11 mouse cellular contexts compared by ENCODE assay signal in the genomic region with DNA sequence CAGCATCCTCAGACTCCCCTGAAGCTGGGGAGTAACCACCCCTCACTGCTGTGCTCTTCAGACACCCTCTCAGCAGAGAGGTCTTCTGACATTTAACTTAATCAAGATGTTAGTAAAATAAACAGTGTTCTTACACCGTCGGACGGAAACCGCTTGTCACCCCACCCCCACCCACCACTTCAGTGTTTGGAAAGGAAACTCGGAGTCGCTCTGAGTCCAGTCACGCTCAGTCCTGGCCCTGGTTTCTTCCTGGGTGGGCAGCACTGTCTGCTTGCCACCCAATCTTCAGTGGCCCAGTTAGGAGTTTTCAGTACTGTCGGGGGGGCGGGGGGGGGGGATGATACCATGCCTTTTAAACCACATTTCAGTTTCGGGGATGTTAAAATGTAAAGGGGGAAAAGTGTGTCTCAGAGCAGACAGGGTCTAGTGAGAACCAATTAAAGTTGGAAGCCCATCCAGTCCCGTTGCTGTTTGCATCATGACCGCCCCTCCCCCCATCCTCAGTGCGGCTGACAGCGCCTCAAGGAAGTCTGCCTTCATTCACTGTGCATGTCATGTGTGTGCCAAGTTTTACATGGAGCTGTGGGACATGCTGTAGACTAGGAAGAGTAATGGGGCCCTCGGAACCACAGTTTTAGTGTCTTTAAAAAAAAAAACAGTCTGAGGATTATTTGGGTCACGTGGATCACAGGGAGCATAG.
DNase-seq lines count a peak whose midpoint lies in the region; ATAC-seq and TF ChIP-seq lines count a peak whose summit lies in the region.
"Had no signal": no experiment of that assay in that cellular context is flagged by ENCODE, and none has a peak within 500 bp of the region (broad histone marks: within the 10 kb centered on the region; RNA-seq: fewer than 3 reads in every experiment).

No protein-coding gene starts in this region.

- intact Hi-C loops in heart, postnatal 25 days (cut with DNase I): no loop called here

- no peaks in the 10 kb centered on the region for H3K27me3 ChIP-seq in hindbrain, embryonic 12.5 days
- H3K27me3 ChIP-seq in hindbrain, embryonic 16.5 days (replicated peaks; ENCODE audit: control insufficient read depth, insufficient read depth, low read length): no peaks in the 10 kb centered on the region
- H3K27me3 ChIP-seq in lung, embryonic 16.5 days (ENCODE audit: control insufficient read depth, insufficient read depth, low read depth, low read length): no peaks in the 10 kb centered on the region
- no peaks in the 10 kb centered on the region for H3K27me3 ChIP-seq in CH12.LX (replicated peaks)
- no peaks in the 10 kb centered on the region for H3K27me3 ChIP-seq in forebrain, embryonic 15.5 days
- H3K27me3 ChIP-seq: heart, embryonic 15.5 days; limb, embryonic 12.5 days had no signal

- 71% methylated on average over 16 of the region's 16 CpGs for WGBS in hindbrain, embryonic 12.5 days
- WGBS in hindbrain, embryonic 16.5 days: 70% methylated on average over 16 of the region's 16 CpGs
- WGBS in lung, embryonic 16.5 days: 42% methylated on average over 16 of the region's 16 CpGs
- 74% methylated on average over 16 of the region's 16 CpGs for WGBS in forebrain, embryonic 15.5 days

- TF ChIP-seq EP300 in CH12.LX (IDR thresholded peaks at IDR 0.05; ENCODE audit: low read length): no peak

- H3K27ac ChIP-seq in hindbrain, embryonic 12.5 days: no peak overlapping the region
- H3K27ac ChIP-seq in hindbrain, embryonic 16.5 days (ENCODE audit: low read depth, low read length): no peak overlapping the region
- peak overlapping the region; percentile 43 for H3K27ac ChIP-seq in lung, embryonic 16.5 days (ENCODE audit: low read length)
- no peak overlapping the region for H3K27ac ChIP-seq in CH12.LX (ENCODE audit: insufficient read depth, low read depth)
- no peak overlapping the region for H3K27ac ChIP-seq in forebrain, embryonic 15.5 days (replicated peaks)
- H3K27ac ChIP-seq: heart, embryonic 15.5 days; limb, embryonic 12.5 days had no signal

- no peak for TF ChIP-seq RAD21 in CH12.LX (IDR thresholded peaks at IDR 0.05; ENCODE audit: low read depth, low read length)

- no peak overlapping the region for H3K9ac ChIP-seq in hindbrain, embryonic 12.5 days
- no peak overlapping the region for H3K9ac ChIP-seq in hindbrain, embryonic 16.5 days (ENCODE audit: low read depth, low read length)
- H3K9ac ChIP-seq in lung, embryonic 16.5 days (ENCODE audit: low read length): no peak overlapping the region
- H3K9ac ChIP-seq in CH12.LX (ENCODE audit: insufficient read depth, low read depth): no peak overlapping the region
- no peak overlapping the region for H3K9ac ChIP-seq in forebrain, embryonic 15.5 days (replicated peaks)
- H3K9ac ChIP-seq: heart, embryonic 15.5 days; limb, embryonic 12.5 days had no signal

- TF ChIP-seq POLR2A in CH12.LX (IDR thresholded peaks at IDR 0.05; ENCODE audit: low read depth, low read length): no peak

- in situ Hi-C loops in CH12.LX (cut with MboI; ENCODE audit: low pct_ligation_motif_present, low pct_unique_long_range_greater_than_20kb, low sequenced_read_pairs): no loop called here

- no peaks in the 10 kb centered on the region for H3K9me3 ChIP-seq in hindbrain, embryonic 12.5 days (replicated peaks)
- H3K9me3 ChIP-seq in hindbrain, embryonic 16.5 days (ENCODE audit: control insufficient read depth, low read length): no peaks in the 10 kb centered on the region
- H3K9me3 ChIP-seq in lung, embryonic 16.5 days (ENCODE audit: control insufficient read depth, low read length): peaks cover 4% of the 10 kb centered on the region; the same call in 1 of the 2 replicates
- H3K9me3 ChIP-seq in CH12.LX (replicated peaks; ENCODE audit: low read length): no peaks in the 10 kb centered on the region
- no peaks in the 10 kb centered on the region for H3K9me3 ChIP-seq in forebrain, embryonic 15.5 days
- H3K9me3 ChIP-seq: heart, embryonic 15.5 days had no signal

- dilution Hi-C loops in CH12.LX (cut with MboI; ENCODE audit: extremely low pct_ligation_motif_present, extremely low pct_unique_long_range_greater_than_20kb, low sequenced_read_pairs): no loop called here

- no peak for DNase-seq in lung, adult 18-20 months
- no peak for DNase-seq in CH12.LX (ENCODE audit: extremely low read depth)
- DNase-seq in left cerebral cortex, adult 8-10 months (ENCODE audit: low spot score in 2 of 2): no peak
- no peak for DNase-seq in heart, postnatal 25 days (ENCODE audit: low spot score)
- DNase-seq: thymus, adult 2 months had no signal

- no peak overlapping the region for H3K4me2 ChIP-seq in hindbrain, embryonic 12.5 days (replicated peaks)
- H3K4me2 ChIP-seq in hindbrain, embryonic 16.5 days (ENCODE audit: low read length): no peak overlapping the region
- peak overlapping the region; percentile 0; the same call in 1 of the 2 replicates for H3K4me2 ChIP-seq in lung, embryonic 16.5 days (ENCODE audit: low read depth, low read length)
- H3K4me2 ChIP-seq in CH12.LX (ENCODE audit: insufficient read depth, low read depth, poor library complexity, severe bottlenecking): no peak overlapping the region
- H3K4me2 ChIP-seq in forebrain, embryonic 15.5 days (replicated peaks): no peak overlapping the region
- H3K4me2 ChIP-seq: heart, embryonic 15.5 days; limb, embryonic 12.5 days had no signal

- no peaks in the 10 kb centered on the region for H3K79me2 ChIP-seq in CH12.LX (replicated peaks; ENCODE audit: control insufficient read depth, extremely low read depth, insufficient read depth, poor library complexity, severe bottlenecking)

- no peaks in the 10 kb centered on the region for H3K36me3 ChIP-seq in hindbrain, embryonic 12.5 days
- no peaks in the 10 kb centered on the region for H3K36me3 ChIP-seq in hindbrain, embryonic 16.5 days (ENCODE audit: control insufficient read depth, insufficient read depth, low read length)
- no peaks in the 10 kb centered on the region for H3K36me3 ChIP-seq in lung, embryonic 16.5 days (ENCODE audit: control insufficient read depth, insufficient read depth, low read length)
- peaks cover 0 to 39% of the 10 kb centered on the region in 2 experiments for H3K36me3 ChIP-seq in CH12.LX (replicated peaks in 1 of 2; ENCODE audit: control insufficient read depth in 1 of 2, insufficient read depth in 1 of 2, low read length in 1 of 2)
- H3K36me3 ChIP-seq in forebrain, embryonic 15.5 days: no peaks in the 10 kb centered on the region
- H3K36me3 ChIP-seq: heart, embryonic 15.5 days; limb, embryonic 12.5 days had no signal

- 0 out of 2 replicates have a peak, but pooled peaks have one; percentile 27 for ATAC-seq in hindbrain, embryonic 12.5 days (ENCODE audit: low FRiP score)
- no peak for ATAC-seq in hindbrain, embryonic 16.5 days
- peak; percentile 76 for ATAC-seq in lung, embryonic 16.5 days (ENCODE audit: low read depth)
- peak; percentile 46 for ATAC-seq in forebrain, embryonic 15.5 days (replicated peaks)

- H3K4me1 ChIP-seq in hindbrain, embryonic 12.5 days: peaks cover 4% of the 10 kb centered on the region; the same call in 1 of the 2 replicates
- peaks cover 2% of the 10 kb centered on the region for H3K4me1 ChIP-seq in hindbrain, embryonic 16.5 days (ENCODE audit: control insufficient read depth, insufficient read depth, low read depth, low read length)
- peaks cover 22% of the 10 kb centered on the region for H3K4me1 ChIP-seq in lung, embryonic 16.5 days (replicated peaks; ENCODE audit: control insufficient read depth, insufficient read depth, low read length)
- peaks cover 13 to 35% of the 10 kb centered on the region in 2 experiments for H3K4me1 ChIP-seq in CH12.LX (ENCODE audit: control insufficient read depth in 1 of 2, insufficient read depth in 2 of 2)
- H3K4me1 ChIP-seq in forebrain, embryonic 15.5 days: peaks cover 32% of the 10 kb centered on the region; the same call in 1 of the 2 replicates
- H3K4me1 ChIP-seq: heart, embryonic 15.5 days had no signal

- H3K4me3 ChIP-seq in hindbrain, embryonic 12.5 days: no peak overlapping the region
- H3K4me3 ChIP-seq in hindbrain, embryonic 16.5 days (ENCODE audit: low read length): no peak overlapping the region
- no peak overlapping the region for H3K4me3 ChIP-seq in lung, embryonic 16.5 days (ENCODE audit: low read length)
- H3K4me3 ChIP-seq in CH12.LX (replicated peaks in 1 of 3; ENCODE audit: low read depth in 2 of 3, low read length in 2 of 3, poor library complexity in 1 of 3): no peak overlapping the region
- no peak overlapping the region for H3K4me3 ChIP-seq in forebrain, embryonic 15.5 days
- H3K4me3 ChIP-seq: heart, embryonic 15.5 days; limb, embryonic 12.5 days had no signal

- TF ChIP-seq CTCF in CH12.LX (conservative IDR thresholded peaks at IDR 0.05 in 1 of 2, IDR thresholded peaks at IDR 0.05 in 1 of 2; ENCODE audit: low read depth in 2 of 2, low read length in 2 of 2): no peak

TF ChIP-seq in CH12.LX, 34 proteins besides CTCF, POLR2A, EP300 and RAD21:
- no peak for TF ChIP-seq NRF1 (IDR thresholded peaks at IDR 0.05; ENCODE audit: low read depth, low read length)
- no peak for TF ChIP-seq TBP (conservative IDR thresholded peaks at IDR 0.05; ENCODE audit: low read depth, low read length)
- TF ChIP-seq CHD2 (IDR thresholded peaks at IDR 0.05; ENCODE audit: low read length): peak; percentile 24; the same call in 1 of the 2 replicates
- no peak for TF ChIP-seq ZC3H11A (IDR thresholded peaks at IDR 0.05; ENCODE audit: low read depth, low read length)
